Mouse (Mus musculus): Measurements from ENCODE around the gene Gm45213. TPM values are rescaled to one million over a fixed set of nuclear protein-coding genes. Genes with fewer than 3 reads are reported as not detected.
A peak's percentile ranks its signal among the peaks of the same experiment; 100 is the strongest.

Gm45213 gene
- polyA plus RNA-seq, 1 experiment from 2014 or later: not detected

GRCm38 (mm10) chr7:66027747-66028146 is 15.7 kb upstream of the Gm45213 start:
- no peak for ATAC-seq (ENCODE audit: low FRiP score, low TSS enrichment)
- Histone ChIP-seq H3K9me3 (ENCODE audit: low read length) (no peaks in the 10 kb centered on the region), H3K27me3 (ENCODE audit: insufficient read depth, low read length) (no peaks in the 10 kb centered on the region), H3K4me2 (replicated peaks; ENCODE audit: low read depth, low read length) (no peak overlapping the region), H3K4me1 (ENCODE audit: insufficient read depth, low read length) (no peaks in the 10 kb centered on the region), H3K36me3 (ENCODE audit: insufficient read depth, low read length) (no peaks in the 10 kb centered on the region), H3K4me3 (ENCODE audit: low read length) (no peak overlapping the region), H3K27ac (ENCODE audit: low read length) (no peak overlapping the region), H3K9ac (replicated peaks; ENCODE audit: low read length) (no peak overlapping the region)
- whole genome bisulfite sequencing: 85% methylated on average over 2 of the region's 2 CpGs

GRCm38 (mm10) chr7:66028766-66029512 is 14.5 kb upstream of the Gm45213 start:
- ATAC-seq (ENCODE audit: low FRiP score, low TSS enrichment): no peak
- Histone ChIP-seq H3K4me1 (ENCODE audit: insufficient read depth, low read length) (no peaks in the 10 kb centered on the region), H3K9me3 (ENCODE audit: low read length) (no peaks in the 10 kb centered on the region), H3K9ac (replicated peaks; ENCODE audit: low read length) (no peak overlapping the region), H3K27ac (ENCODE audit: low read length) (no peak overlapping the region), H3K27me3 (ENCODE audit: insufficient read depth, low read length) (no peaks in the 10 kb centered on the region), H3K36me3 (ENCODE audit: insufficient read depth, low read length) (no peaks in the 10 kb centered on the region), H3K4me3 (ENCODE audit: low read length) (no peak overlapping the region), H3K4me2 (replicated peaks; ENCODE audit: low read depth, low read length) (no peak overlapping the region)
- WGBS: 44% methylated on average over 6 of the region's 6 CpGs

GRCm38 (mm10) chr7:66036809-66037208 is 6.6 kb upstream of the Gm45213 start:
- Histone ChIP-seq H3K27ac (ENCODE audit: low read length) (no peak overlapping the region), H3K4me1 (ENCODE audit: insufficient read depth, low read length) (peaks cover 16% of the 10 kb centered on the region; the same call in 1 of the 2 replicates), H3K9ac (replicated peaks; ENCODE audit: low read length) (no peak overlapping the region), H3K9me3 (ENCODE audit: low read length) (no peaks in the 10 kb centered on the region), H3K4me2 (replicated peaks; ENCODE audit: low read depth, low read length) (no peak overlapping the region), H3K27me3 (ENCODE audit: insufficient read depth, low read length) (no peaks in the 10 kb centered on the region; the same call in 1 of the 2 replicates), H3K4me3 (ENCODE audit: low read length) (no peak overlapping the region), H3K36me3 (ENCODE audit: insufficient read depth, low read length) (no peaks in the 10 kb centered on the region)
- no peak for ATAC-seq (ENCODE audit: low FRiP score, low TSS enrichment)
- WGBS: 39% methylated on average over 8 of the region's 8 CpGs

GRCm38 (mm10) chr7:66038261-66038660 is 5.1 kb upstream of the Gm45213 start:
- H3K9ac ChIP-seq (replicated peaks; ENCODE audit: low read length): no peak overlapping the region
- 35% methylated on average over 3 of the region's 3 CpGs for WGBS
- ATAC-seq (ENCODE audit: low FRiP score, low TSS enrichment): 0 out of 2 replicates have a peak, but pooled peaks have one; percentile 37
- peaks cover 16% of the 10 kb centered on the region; the same call in 1 of the 2 replicates for H3K4me1 ChIP-seq (ENCODE audit: insufficient read depth, low read length)
- no peaks in the 10 kb centered on the region; the same call in 1 of the 2 replicates for H3K27me3 ChIP-seq (ENCODE audit: insufficient read depth, low read length)
- H3K27ac ChIP-seq (ENCODE audit: low read length): no peak overlapping the region
- H3K9me3 ChIP-seq (ENCODE audit: low read length): no peaks in the 10 kb centered on the region
- H3K4me3 ChIP-seq (ENCODE audit: low read length): no peak overlapping the region
- no peaks in the 10 kb centered on the region for H3K36me3 ChIP-seq (ENCODE audit: insufficient read depth, low read length)
- H3K4me2 ChIP-seq (replicated peaks; ENCODE audit: low read depth, low read length): no peak overlapping the region

GRCm38 (mm10) chr7:66038730-66039129 is 4.7 kb upstream of the Gm45213 start:
- H3K9me3 ChIP-seq (ENCODE audit: low read length): no peaks in the 10 kb centered on the region
- H3K4me2 ChIP-seq (replicated peaks; ENCODE audit: low read depth, low read length): no peak overlapping the region
- no peaks in the 10 kb centered on the region; the same call in 1 of the 2 replicates for H3K27me3 ChIP-seq (ENCODE audit: insufficient read depth, low read length)
- no peaks in the 10 kb centered on the region for H3K36me3 ChIP-seq (ENCODE audit: insufficient read depth, low read length)
- no peak overlapping the region for H3K27ac ChIP-seq (ENCODE audit: low read length)
- no peak for ATAC-seq (ENCODE audit: low FRiP score, low TSS enrichment)
- peaks cover 16% of the 10 kb centered on the region; the same call in 1 of the 2 replicates for H3K4me1 ChIP-seq (ENCODE audit: insufficient read depth, low read length)
- no peak overlapping the region for H3K9ac ChIP-seq (replicated peaks; ENCODE audit: low read length)
- 39% methylated on average over 11 of the region's 11 CpGs for WGBS
- no peak overlapping the region for H3K4me3 ChIP-seq (ENCODE audit: low read length)

- Histone ChIP-seq H3K9ac (replicated peaks; ENCODE audit: low read length) (no peak overlapping the region), H3K27me3 (ENCODE audit: insufficient read depth, low read length) (no peaks in the 10 kb centered on the region; the same call in 1 of the 2 replicates), H3K36me3 (ENCODE audit: insufficient read depth, low read length) (no peaks in the 10 kb centered on the region), H3K4me2 (replicated peaks; ENCODE audit: low read depth, low read length) (no peak overlapping the region), H3K27ac (ENCODE audit: low read length) (no peak overlapping the region), H3K9me3 (ENCODE audit: low read length) (no peaks in the 10 kb centered on the region), H3K4me1 (ENCODE audit: insufficient read depth, low read length) (peaks cover 16% of the 10 kb centered on the region; the same call in 1 of the 2 replicates), H3K4me3 (ENCODE audit: low read length) (no peak overlapping the region)
- WGBS: 74% methylated on average over 18 of the region's 18 CpGs
- no peak for ATAC-seq (ENCODE audit: low FRiP score, low TSS enrichment)
These were observed 3.2 kb upstream of the Gm45213 start for GRCm38 (mm10) chr7:66040026-66040814.

- 23% methylated on average over 9 of the region's 9 CpGs for WGBS
- Histone ChIP-seq H3K4me2 (replicated peaks; ENCODE audit: low read depth, low read length) (no peak overlapping the region), H3K27ac (ENCODE audit: low read length) (no peak overlapping the region), H3K9me3 (ENCODE audit: low read length) (no peaks in the 10 kb centered on the region), H3K36me3 (ENCODE audit: insufficient read depth, low read length) (no peaks in the 10 kb centered on the region), H3K4me1 (ENCODE audit: insufficient read depth, low read length) (0 out of 2 replicates have a peak, but pooled peaks cover 2% of the 10 kb centered on the region), H3K4me3 (ENCODE audit: low read length) (no peak overlapping the region), H3K9ac (replicated peaks; ENCODE audit: low read length) (no peak overlapping the region), H3K27me3 (ENCODE audit: insufficient read depth, low read length) (no peaks in the 10 kb centered on the region)
- ATAC-seq (ENCODE audit: low FRiP score, low TSS enrichment): no peak
These were observed 1.2 kb downstream of the Gm45213 start for GRCm38 (mm10) chr7:66044617-66045016.

GRCm38 (mm10) chr7:66046921-66047918 is 3.8 kb downstream of the Gm45213 start:
- Histone ChIP-seq H3K9me3 (ENCODE audit: low read length) (no peaks in the 10 kb centered on the region), H3K36me3 (ENCODE audit: insufficient read depth, low read length) (no peaks in the 10 kb centered on the region), H3K4me2 (replicated peaks; ENCODE audit: low read depth, low read length) (no peak overlapping the region), H3K9ac (replicated peaks; ENCODE audit: low read length) (no peak overlapping the region), H3K4me1 (ENCODE audit: insufficient read depth, low read length) (0 out of 2 replicates have a peak, but pooled peaks cover 2% of the 10 kb centered on the region), H3K4me3 (ENCODE audit: low read length) (no peak overlapping the region), H3K27me3 (ENCODE audit: insufficient read depth, low read length) (no peaks in the 10 kb centered on the region), H3K27ac (ENCODE audit: low read length) (no peak overlapping the region)
- WGBS: 56% methylated on average over 17 of the region's 17 CpGs
- no peak for ATAC-seq (ENCODE audit: low FRiP score, low TSS enrichment)

GRCm38 (mm10) chr7:66047975-66048374 is 4.6 kb downstream of the Gm45213 start:
- no peaks in the 10 kb centered on the region; the same call in 1 of the 2 replicates for H3K9me3 ChIP-seq (ENCODE audit: low read length)
- WGBS: 75% methylated on average over 4 of the region's 4 CpGs

More at GRCm38 (mm10) chr7:66047975-66048374, 4.6 kb downstream of the Gm45213 start:
- Histone ChIP-seq H3K4me1 (ENCODE audit: insufficient read depth, low read length) (0 out of 2 replicates have a peak, but pooled peaks cover 2% of the 10 kb centered on the region), H3K4me2 (replicated peaks; ENCODE audit: low read depth, low read length) (no peak overlapping the region), H3K4me3 (ENCODE audit: low read length) (no peak overlapping the region), H3K27ac (ENCODE audit: low read length) (no peak overlapping the region), H3K36me3 (ENCODE audit: insufficient read depth, low read length) (no peaks in the 10 kb centered on the region), H3K9ac (replicated peaks; ENCODE audit: low read length) (no peak overlapping the region), H3K27me3 (ENCODE audit: insufficient read depth, low read length) (no peaks in the 10 kb centered on the region)
- no peak for ATAC-seq (ENCODE audit: low FRiP score, low TSS enrichment)

Measured in kidney, embryonic 16.5 days (tissue).